Mouse (Mus musculus) myocyte (in vitro differentiated cells): ENCODE measurements around the gene Scpep1. TPM values are rescaled to one million over a fixed set of nuclear protein-coding genes. Genes with fewer than 3 reads are reported as not detected.

Source experiments
- H3K27me3 ChIP-seq: one replicate; pipeline ENCODE4 v1.6.1; 2011; ENCODE audit not compliant: control insufficient read depth, insufficient read depth, insufficient read length
- H3K36me3 ChIP-seq: one replicate; pipeline ENCODE4 v1.6.1; 2011; ENCODE audit not compliant: control insufficient read depth, insufficient read depth
- H3K4me2 ChIP-seq: one replicate; pipeline ENCODE4 v1.6.1; 2011; ENCODE audit warnings: low read depth, control low read depth
- H3K4me3 ChIP-seq: one replicate; pipeline ENCODE4 v1.5.1; 2011; ENCODE audit warnings: mild to moderate bottlenecking, control low read depth, moderate library complexity
- H3K79me2 ChIP-seq: one replicate; pipeline ENCODE4 v1.6.1; 2011; ENCODE audit not compliant: control insufficient read depth, insufficient read depth
- H3ac ChIP-seq: one replicate; pipeline ENCODE4 v1.6.1; 2011; ENCODE audit not compliant: control insufficient read depth, insufficient read length
- CEBPB ChIP-seq: IDR thresholded peaks from 2 replicates; pipeline ENCODE4 v1.6.1; 2011; ENCODE audit warnings: mild to moderate bottlenecking, moderate library complexity; ENCODE audit not compliant: poor library complexity, insufficient read depth, severe bottlenecking
- E2F4 ChIP-seq: IDR thresholded peaks from one replicate; pipeline ENCODE4 v1.6.1; 2011; ENCODE audit warnings: mild to moderate bottlenecking, control low read depth, moderate library complexity; ENCODE audit not compliant: insufficient read depth
- MAX ChIP-seq: IDR thresholded peaks from one replicate; pipeline ENCODE4 v1.6.1; 2011; ENCODE audit warnings: low read depth, mild to moderate bottlenecking, control low read depth
- MYOD1 ChIP-seq, 3 experiments: IDR thresholded peaks; one replicate each; pipeline ENCODE4 v1.6.1; 2011; ENCODE audit warnings: control low read depth in 2 of 3, low read depth in 2 of 3, mild to moderate bottlenecking in 2 of 3, moderate library complexity in 1 of 3; ENCODE audit not compliant: insufficient read length in 2 of 3, control insufficient read depth in 1 of 3
- MYOG ChIP-seq, 3 experiments: IDR thresholded peaks; one replicate each; pipeline ENCODE4 v1.6.1; 2011; ENCODE audit warnings: control low read depth in 2 of 3, low read depth in 2 of 3, mild to moderate bottlenecking in 2 of 3; ENCODE audit not compliant: insufficient read length in 2 of 3, control insufficient read depth in 1 of 3, insufficient read depth in 1 of 3
- POLR2A ChIP-seq: IDR thresholded peaks from one replicate; pipeline ENCODE4 v1.6.1; 2011; ENCODE audit warnings: low read depth, mild to moderate bottlenecking, control low read depth, moderate library complexity; ENCODE audit not compliant: insufficient read length
- POLR2AphosphoS2 ChIP-seq: IDR thresholded peaks from one replicate; pipeline ENCODE4 v1.6.1; 2011; ENCODE audit warnings: low read depth, control low read depth; ENCODE audit not compliant: insufficient read length
- REST ChIP-seq: IDR thresholded peaks from one replicate; pipeline ENCODE4 v1.6.1; 2011; ENCODE audit warnings: mild to moderate bottlenecking, control low read depth, moderate library complexity; ENCODE audit not compliant: insufficient read depth, insufficient read length
- SRF ChIP-seq: IDR thresholded peaks from one replicate; pipeline ENCODE4 v1.6.1; 2011; ENCODE audit warnings: low read depth; ENCODE audit not compliant: control insufficient read depth, insufficient read length
- TCF12 ChIP-seq: IDR thresholded peaks from one replicate; pipeline ENCODE4 v1.6.1; 2011; ENCODE audit warnings: mild to moderate bottlenecking, control low read depth; ENCODE audit not compliant: poor library complexity, insufficient read depth, severe bottlenecking
- TCF3 ChIP-seq: IDR thresholded peaks from one replicate; pipeline ENCODE4 v1.6.1; 2011; ENCODE audit warnings: low read depth, control low read depth; ENCODE audit not compliant: insufficient read length
- USF1 ChIP-seq: IDR thresholded peaks from one replicate; pipeline ENCODE4 v1.6.1; 2011; ENCODE audit warnings: low read depth, mild to moderate bottlenecking, control low read depth, moderate library complexity
- polyA plus RNA-seq: library from polyadenylated mRNA; unstranded; fragments of >200 nt; fragmentation: generic; extraction: Trizol; gene quantifications from one replicate; pipeline ENCODE4 v1.2.1, GENCODE M21; 2012; ENCODE audit warnings: missing spikeins

Scpep1 gene
- polyA plus RNA-seq, 1 experiment: 172 TPM

DNA sequence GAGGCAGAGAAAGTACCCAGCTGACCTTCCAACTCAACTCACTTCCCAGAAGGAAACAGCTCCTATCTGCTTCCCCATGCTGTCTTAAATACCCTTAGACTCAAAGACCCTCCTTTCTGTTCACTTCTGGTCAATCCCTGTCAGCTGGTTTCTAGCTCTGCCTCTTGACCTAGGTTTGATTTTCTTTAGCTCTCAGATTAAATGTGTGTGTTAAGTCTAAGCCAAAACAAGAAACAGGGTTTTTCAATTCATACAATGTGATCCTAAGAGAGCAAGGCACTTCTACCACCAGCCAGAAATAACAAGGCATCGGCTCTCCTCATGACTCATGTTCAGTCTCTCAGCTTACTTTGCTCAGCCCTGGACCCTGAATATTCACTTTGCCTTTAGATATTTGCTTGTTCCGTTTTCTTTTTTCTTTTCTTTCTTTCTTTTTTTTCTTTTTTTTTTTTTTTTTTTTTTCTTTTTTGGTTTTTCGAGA is 11.7 kb upstream of the Scpep1 start, which contains the start of gene Elobl:
Gene Elobl, minus strand, starts transcription at position 51 of the 481 bp plus-strand sequence.
- Histone ChIP-seq H3K36me3 (no peaks in the 10 kb centered on the region), H3K27me3 (no peaks in the 10 kb centered on the region), H3K4me2 (no peak within 1 kb of the TSS), H3ac (no peak within 1 kb of the TSS), H3K79me2 (no peaks in the 10 kb centered on the region), H3K4me3 (no peak within 1 kb of the TSS)
- TF ChIP-seq TCF3: no peak
- TF ChIP-seq POLR2A: no peak
- no peak for TF ChIP-seq MYOD1 (IDR thresholded peaks at IDR 0.05; ENCODE audit: control insufficient read depth in 1 of 3, insufficient read length in 2 of 3, low read depth in 2 of 3)

DNA sequence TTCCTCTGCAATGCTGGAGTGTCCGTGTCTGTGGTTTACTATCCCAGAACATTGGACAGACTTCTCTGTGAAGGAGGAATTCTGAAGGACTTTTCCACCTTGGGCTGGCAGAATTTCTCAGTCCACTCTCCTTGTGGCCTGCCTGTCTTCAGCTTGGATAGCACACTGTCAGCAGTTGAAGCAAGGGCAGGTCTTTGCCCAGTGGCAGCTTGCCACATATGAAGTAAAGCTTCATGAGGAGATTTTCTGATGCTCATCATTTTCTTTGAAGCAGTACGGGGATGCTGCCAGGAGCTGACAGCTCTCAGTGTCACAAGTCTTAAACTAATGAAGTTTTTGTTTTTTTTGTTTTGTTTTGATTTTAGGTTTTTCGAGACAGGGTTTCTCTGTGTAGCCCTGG is 3.6 kb upstream of the Scpep1 start:
- H3K27me3 ChIP-seq: no peaks in the 10 kb centered on the region
- H3K36me3 ChIP-seq: no peaks in the 10 kb centered on the region
- TF ChIP-seq CEBPB (no peak), MYOD1 (IDR thresholded peaks at IDR 0.05; ENCODE audit: control insufficient read depth in 1 of 3, insufficient read length in 2 of 3, low read depth in 2 of 3) (no peak), POLR2AphosphoS2 (no peak), MAX (no peak), MYOG (IDR thresholded peaks at IDR 0.05; ENCODE audit: control insufficient read depth in 1 of 3, insufficient read depth in 1 of 3, insufficient read length in 2 of 3, low read depth in 2 of 3) (no peak), TCF12 (no peak), E2F4 (no peak), SRF (no peak), REST (no peak), POLR2A (no peak), USF1 (no peak), TCF3 (no peak)
- peaks cover 13% of the 10 kb centered on the region for H3K79me2 ChIP-seq
- no peak overlapping the region for H3K4me2 ChIP-seq
- H3K4me3 ChIP-seq: no peak overlapping the region
- no peak overlapping the region for H3ac ChIP-seq

DNA sequence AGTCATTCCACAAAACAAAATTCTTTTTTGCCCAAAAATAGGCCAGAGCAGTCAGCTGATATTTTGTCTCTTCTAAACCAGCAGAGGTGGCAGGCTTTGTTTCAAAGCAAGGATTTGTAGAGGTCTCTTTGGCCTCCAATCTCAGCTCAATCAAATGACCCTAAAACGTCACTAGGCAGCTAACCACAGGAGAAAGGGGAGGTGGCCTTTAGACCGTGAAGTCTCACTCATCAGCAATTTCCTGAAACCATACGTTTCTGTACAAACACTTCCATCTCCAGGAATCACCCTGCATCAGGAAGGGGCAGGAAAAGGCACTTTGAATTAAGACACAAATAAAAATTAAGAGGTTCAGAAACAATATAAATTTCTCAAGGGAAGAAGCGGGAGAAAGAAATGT is 462 bp downstream of the Scpep1 start:
- H3K4me3 ChIP-seq: peak overlapping the region; percentile 78
- TF ChIP-seq TCF3: no peak
- H3K79me2 ChIP-seq: peaks cover 38% of the 10 kb centered on the region
- H3K4me2 ChIP-seq: peak overlapping the region; percentile 73
- H3K36me3 ChIP-seq: peaks cover 6% of the 10 kb centered on the region
- H3K27me3 ChIP-seq: no peaks in the 10 kb centered on the region
- no peak overlapping the region for H3ac ChIP-seq

DNA sequence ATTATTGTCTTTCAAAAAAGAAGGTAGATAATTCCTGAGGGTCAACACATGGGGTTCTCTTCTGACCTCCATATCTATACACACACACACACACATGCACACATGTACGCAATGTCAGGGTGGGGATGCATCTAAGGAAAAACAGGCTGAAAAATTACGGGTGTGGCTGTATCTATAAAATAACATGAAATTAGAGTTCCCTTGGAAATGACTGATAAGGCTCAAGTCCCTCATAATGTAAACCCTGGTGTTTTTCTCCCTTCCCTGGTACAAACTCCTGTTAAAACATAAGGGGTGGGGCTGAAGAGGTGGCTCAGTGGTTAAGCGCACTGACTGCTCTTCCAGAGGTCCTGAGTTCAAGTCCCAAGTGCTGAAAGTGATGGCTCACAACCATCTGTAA is 1.7 kb downstream of the Scpep1 start:
- H3K36me3 ChIP-seq: peaks cover 9% of the 10 kb centered on the region
- peak overlapping the region; percentile 78 for H3K4me3 ChIP-seq
- H3ac ChIP-seq: no peak overlapping the region
- peaks cover 47% of the 10 kb centered on the region for H3K79me2 ChIP-seq
- H3K4me2 ChIP-seq: peak overlapping the region; percentile 73
- TF ChIP-seq SRF (no peak), POLR2A (no peak), TCF3 (no peak), MYOG (IDR thresholded peaks at IDR 0.05; ENCODE audit: control insufficient read depth in 1 of 3, insufficient read depth in 1 of 3, insufficient read length in 2 of 3, low read depth in 2 of 3) (no peak), MAX (no peak), MYOD1 (IDR thresholded peaks at IDR 0.05; ENCODE audit: control insufficient read depth in 1 of 3, insufficient read length in 2 of 3, low read depth in 2 of 3) (no peak), USF1 (no peak), CEBPB (no peak), POLR2AphosphoS2 (no peak), E2F4 (no peak), TCF12 (no peak), REST (no peak)
- no peaks in the 10 kb centered on the region for H3K27me3 ChIP-seq

DNA sequence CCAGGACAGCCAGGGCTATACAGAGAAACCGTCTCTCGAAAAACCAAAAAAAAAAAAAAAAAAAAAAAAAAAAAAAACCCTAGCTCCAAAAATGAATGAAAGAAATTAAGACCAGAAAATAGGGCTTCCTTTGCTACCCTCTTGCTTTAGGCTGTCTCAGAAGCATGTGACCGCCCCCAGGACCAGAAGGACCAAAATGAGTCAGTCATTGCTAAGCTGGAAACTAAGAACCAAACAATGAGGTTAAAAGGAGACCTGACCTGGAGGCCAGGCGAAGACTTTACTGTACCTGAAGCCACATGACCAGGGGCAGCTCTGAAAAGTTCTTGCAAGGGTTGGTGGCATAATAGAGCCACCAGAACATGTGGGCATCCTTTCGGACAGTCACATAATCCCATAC is 3.1 kb downstream of the Scpep1 start:
- no peaks in the 10 kb centered on the region for H3K27me3 ChIP-seq
- peaks cover 9% of the 10 kb centered on the region for H3K36me3 ChIP-seq
- H3ac ChIP-seq: no peak overlapping the region
- no peak overlapping the region for H3K4me3 ChIP-seq
- H3K79me2 ChIP-seq: peaks cover 47% of the 10 kb centered on the region
- no peak overlapping the region for H3K4me2 ChIP-seq
- TF ChIP-seq TCF3 (no peak), REST (no peak), USF1 (no peak), MYOD1 (IDR thresholded peaks at IDR 0.05; ENCODE audit: control insufficient read depth in 1 of 3, insufficient read length in 2 of 3, low read depth in 2 of 3) (no peak), SRF (no peak), CEBPB (no peak), TCF12 (no peak), POLR2AphosphoS2 (no peak), POLR2A (no peak), MAX (no peak), MYOG (IDR thresholded peaks at IDR 0.05; ENCODE audit: control insufficient read depth in 1 of 3, insufficient read depth in 1 of 3, insufficient read length in 2 of 3, low read depth in 2 of 3) (no peak)
